Mouse (Mus musculus) small intestine, adult 2 months (tissue): ENCODE data around the gene Tnip2.

Experiments
- CTCF ChIP-seq: fragments of 200-500 bp; IDR thresholded peaks from 2 replicates; pipeline ENCODE4 v1.5.1; 2012; ENCODE audit warnings: low read depth, mild to moderate bottlenecking, control low read depth, inconsistent platforms, low read length, moderate library complexity, mixed read lengths; ENCODE audit not compliant: insufficient replicate concordance, insufficient read length; ENCODE audit errors: extremely low read depth
- POLR2A ChIP-seq: fragments of 200-500 bp; IDR thresholded peaks from 2 replicates; pipeline ENCODE4 v1.6.1; 2012; ENCODE audit warnings: low read depth, mild to moderate bottlenecking, control low read depth, inconsistent platforms, low read length, moderate library complexity

GRCm38 (mm10) chr5:34539121-34539520 is 25.3 kb upstream of the Tnip2 start:
- TF ChIP-seq POLR2A (no peak), CTCF (no peak)
